Mouse (Mus musculus) common myeloid progenitor, adult 5-6 weeks (primary cell): Measurements from ENCODE around the gene Ost4. TPM values are rescaled to one million over a fixed set of nuclear protein-coding genes. Genes with fewer than 3 reads are reported as not detected.
"Not testable (repeated sequence)": the region's sequence is repeated elsewhere in the genome, so short reads cannot be mapped to it uniquely, and the experiment has no call there.

Experiments
- ATAC-seq: replicated peaks from 2 replicates; pipeline ENCODE4 v1.8.0; 2016; ENCODE audit warnings: low read depth, mild to moderate bottlenecking, moderate TSS enrichment, inconsistent platforms; ENCODE audit not compliant: poor library complexity, severe bottlenecking
- total RNA-seq: library from RNA; stranded (forward); fragments of 200-1000, 187-1606 nt; gene quantifications from 2 replicates; pipeline ENCODE4 v1.2.3, GENCODE M21; 2017

Ost4 gene
- total RNA-seq, 1 experiment from 2014 or later, result 227 TPM

GRCm38 (mm10) chr5:30909300-30909659 is 1.7 kb upstream of the Ost4 start:
- no peak for ATAC-seq

- ATAC-seq, result no peak
Observed at GRCm38 (mm10) chr5:30908426-30909299, 1.1 kb upstream of the Ost4 start.

- ATAC-seq, result no peak
Observed at GRCm38 (mm10) chr5:30901860-30902259, 5.7 kb downstream of the Ost4 start.

GRCm38 (mm10) chr5:30890375-30890774 is 17.2 kb downstream of the Ost4 start:
- no peak for ATAC-seq

- no peak for ATAC-seq
Observed at GRCm38 (mm10) chr5:30889088-30889754, 18.4 kb downstream of the Ost4 start.

GRCm38 (mm10) chr5:30888337-30889087 is 19.1 kb downstream of the Ost4 start, which contains the start of gene Agbl5:
Agbl5 (plus strand) TSS chr5:30888694.
- ATAC-seq, result peak; percentile 59

GRCm38 (mm10) chr5:30887858-30888336 is 19.7 kb downstream of the Ost4 start:
- ATAC-seq, result peak; percentile 60

- peak; percentile 73 for ATAC-seq
Observed at GRCm38 (mm10) chr5:30887331-30887761, 20.2 kb downstream of the Ost4 start.

- ATAC-seq, result no peak
Observed at GRCm38 (mm10) chr5:30886731-30887130, 20.9 kb downstream of the Ost4 start.

- ATAC-seq, result no peak
Observed at GRCm38 (mm10) chr5:30886209-30886608, 21.4 kb downstream of the Ost4 start.

GRCm38 (mm10) chr5:30881839-30882238 is 25.7 kb downstream of the Ost4 start:
- not testable (repeated sequence) for ATAC-seq

GRCm38 (mm10) chr5:30879347-30879943 is 28.1 kb downstream of the Ost4 start:
- no peak for ATAC-seq

GRCm38 (mm10) chr5:30878616-30879015 is 29.0 kb downstream of the Ost4 start:
- no peak for ATAC-seq

GRCm38 (mm10) chr5:30874365-30874764 is 33.2 kb downstream of the Ost4 start:
- no peak for ATAC-seq

- no peak for ATAC-seq
Observed at GRCm38 (mm10) chr5:30872574-30872973, 35.0 kb downstream of the Ost4 start.

- ATAC-seq, result no peak
Observed at GRCm38 (mm10) chr5:30870131-30870406, 37.5 kb downstream of the Ost4 start.

GRCm38 (mm10) chr5:30869405-30870130 is 38.0 kb downstream of the Ost4 start:
- ATAC-seq, result peak; percentile 96

- no peak for ATAC-seq
Observed at GRCm38 (mm10) chr5:30868981-30869380, 38.6 kb downstream of the Ost4 start.

- ATAC-seq, result no peak
Observed at GRCm38 (mm10) chr5:30867712-30868111, 39.9 kb downstream of the Ost4 start, which contains the start of gene Tmem214. Tmem214 (plus strand) TSS chr5:30868012.
